Mouse (Mus musculus) hindbrain, embryonic 12.5 days (tissue): ENCODE data around the gene Mesd. TPM values are rescaled to one million over a fixed set of nuclear protein-coding genes. Genes with fewer than 3 reads are reported as not detected.
A peak's percentile ranks its signal among the peaks of the same experiment; 100 is the strongest.

ENCODE experiments used
- ATAC-seq: fragments of 200-750 bp; cut with Nextera tagmentation; 2 replicates; pipeline ENCODE4 v1.8.0; 2017; ENCODE audit warnings: moderate TSS enrichment; ENCODE audit not compliant: low FRiP score
- H3K27ac ChIP-seq: fragments of 300-500 bp; sonication (generic); 2 replicates; pipeline ENCODE4 v1.5.1; 2016; ENCODE audit warnings: mild to moderate bottlenecking
- H3K27me3 ChIP-seq: fragments of 300-500 bp; sonication (generic); 2 replicates; pipeline ENCODE4 v1.6.1; 2016; ENCODE audit warnings: mild to moderate bottlenecking
- H3K36me3 ChIP-seq: fragments of 300-500 bp; sonication (generic); 2 replicates; pipeline ENCODE4 v1.6.1; 2016; ENCODE audit warnings: mild to moderate bottlenecking
- H3K4me1 ChIP-seq: fragments of 300-500 bp; sonication (generic); 2 replicates; pipeline ENCODE4 v1.6.1; 2016
- H3K4me2 ChIP-seq: fragments of 300-500 bp; sonication (generic); replicated peaks from 2 replicates; pipeline ENCODE4 v1.6.1; 2016; ENCODE audit warnings: mild to moderate bottlenecking
- H3K4me3 ChIP-seq: fragments of 300-500 bp; sonication (generic); 2 replicates; pipeline ENCODE4 v1.5.1; 2016; ENCODE audit warnings: mild to moderate bottlenecking
- H3K9ac ChIP-seq: fragments of 300-500 bp; sonication (generic); 2 replicates; pipeline ENCODE4 v1.6.1; 2016; ENCODE audit warnings: mild to moderate bottlenecking, moderate library complexity
- H3K9me3 ChIP-seq: fragments of 300-500 bp; sonication (generic); replicated peaks from 2 replicates; pipeline ENCODE4 v1.6.1; 2016; ENCODE audit warnings: mild to moderate bottlenecking
- WGBS: fragments of 180-500 bp; shearing (Covaris S2); methylation state at CpG from one replicate; pipeline ENCODE4 v1.1.7; 2016; 5-methylcytosine and 5-hydroxymethylcytosine counted together
- polyA plus RNA-seq: library from polyadenylated mRNA; unstranded; fragments of >200 nt; fragmentation: Nextera tagmentation; extraction: Ambion mirVana; gene quantifications from 2 replicates; pipeline ENCODE4 v1.2.1, GENCODE M21; 2016

The Mesd gene
- polyA plus RNA-seq = 91.1 and 95.7 TPM in 2 replicates

DNA sequence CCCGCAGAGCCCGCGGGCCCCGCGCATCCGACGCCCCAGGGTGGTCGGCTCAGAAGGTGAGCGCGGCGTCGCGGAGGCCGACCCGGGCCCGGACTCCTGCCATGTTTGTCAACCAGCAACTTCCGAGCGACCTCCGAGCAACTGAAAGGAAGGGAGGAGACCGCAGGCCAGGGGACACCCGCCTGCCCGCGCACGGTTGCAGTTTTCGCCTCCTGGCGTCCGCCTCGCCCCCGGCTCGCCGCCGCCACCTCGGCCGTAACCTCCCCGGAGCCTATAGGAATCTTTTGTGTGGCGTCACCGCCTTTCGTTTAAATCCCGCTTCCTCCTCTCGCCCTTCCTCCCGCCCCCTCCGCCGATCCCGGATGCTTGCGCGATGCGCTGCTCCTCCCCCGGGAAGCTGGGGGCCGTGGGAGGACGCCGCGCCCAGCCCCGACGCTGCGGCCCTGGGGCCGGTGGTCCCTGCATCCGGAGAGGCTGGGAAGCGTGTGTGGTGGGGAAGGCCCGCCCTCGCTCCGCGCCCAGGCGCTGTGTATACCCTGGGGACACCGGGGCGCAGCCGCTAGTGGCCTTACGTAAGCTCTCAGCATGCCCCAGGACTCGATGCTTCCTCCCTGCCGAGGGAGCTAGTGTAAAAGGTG is at the start of gene Mesd, which contains the start of gene Tlnrd1:
Gene Mesd, plus strand, starts transcription at position 446 of the 638 bp plus-strand sequence.
Gene Tlnrd1, minus strand, starts transcription at position 285 of the 638 bp plus-strand sequence.
- Histone ChIP-seq H3K9me3 (no peaks in the 10 kb centered on the region), H3K9ac (peak within 1 kb of the TSS; percentile 89), H3K36me3 (no peaks in the 10 kb centered on the region), H3K4me1 (peaks cover 39% of the 10 kb centered on the region), H3K27me3 (no peaks in the 10 kb centered on the region; the same call in 1 of the 2 replicates), H3K27ac (peak within 1 kb of the TSS; percentile 95), H3K4me2 (peak within 1 kb of the TSS; percentile 95), H3K4me3 (peak within 1 kb of the TSS; percentile 82)
- ATAC-seq = peak; percentile 82
- under 1% methylated on average over 65 of the region's 69 CpGs for WGBS

DNA sequence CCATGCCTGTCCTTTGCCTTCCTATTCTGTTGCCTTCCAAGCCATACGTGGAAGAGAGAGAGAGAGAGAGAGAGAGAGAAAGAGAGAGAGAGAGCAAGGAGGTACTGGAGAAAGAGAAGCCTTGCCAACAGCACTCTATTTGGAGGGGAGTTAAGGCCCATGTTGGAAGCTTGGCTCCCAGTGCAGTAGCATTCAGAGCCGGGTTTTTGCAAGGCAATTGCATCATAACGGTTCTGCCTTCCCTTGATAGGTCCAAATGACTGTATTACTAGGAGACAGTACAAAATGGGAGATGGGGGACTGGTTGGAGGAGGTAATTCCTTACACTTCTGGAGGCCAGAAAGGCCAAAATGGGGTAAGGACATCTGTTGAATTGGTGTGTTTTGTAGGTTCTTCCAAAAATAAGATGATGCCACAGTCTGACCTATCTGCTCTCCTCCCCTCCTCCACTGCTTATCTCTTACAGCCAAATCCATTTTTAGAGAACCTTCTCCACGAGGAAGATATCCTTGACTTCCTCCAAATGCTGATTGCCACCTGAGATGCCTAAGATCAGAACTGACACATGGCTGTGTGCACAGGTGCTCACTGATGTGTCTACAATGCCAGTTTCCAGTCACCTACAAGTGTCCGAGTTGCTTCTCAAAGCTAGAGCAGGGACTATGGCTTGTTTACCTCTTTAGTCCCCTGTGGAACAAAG is 45.6 kb upstream of the Mesd start:
- Histone ChIP-seq H3K4me3 (no peak overlapping the region), H3K27ac (no peak overlapping the region), H3K9me3 (no peaks in the 10 kb centered on the region), H3K4me1 (no peaks in the 10 kb centered on the region), H3K9ac (no peak overlapping the region), H3K36me3 (no peaks in the 10 kb centered on the region), H3K27me3 (no peaks in the 10 kb centered on the region), H3K4me2 (no peak overlapping the region)
- 83% methylated on average over 5 of the region's 5 CpGs for WGBS
- no peak for ATAC-seq

DNA sequence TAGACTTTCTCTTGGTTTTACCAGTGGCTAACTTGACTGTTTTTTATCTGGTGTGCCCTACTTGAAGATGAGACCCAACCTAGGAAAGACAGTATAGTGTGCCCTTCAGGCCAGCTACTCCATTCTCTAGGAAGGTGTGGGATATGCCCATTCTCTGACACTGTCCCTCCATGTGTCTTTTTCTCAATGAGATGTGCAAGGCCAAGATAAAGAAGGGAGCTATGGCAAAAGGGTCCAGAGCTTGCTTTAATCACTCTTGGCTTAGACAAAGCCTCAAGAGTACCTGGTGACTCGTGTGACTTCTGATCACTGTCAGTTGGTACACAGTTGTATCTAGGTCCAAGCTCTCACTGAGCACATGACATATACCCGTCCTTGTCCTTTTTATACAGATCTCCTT is 44.2 kb upstream of the Mesd start:
- H3K27me3 ChIP-seq = no peaks in the 10 kb centered on the region
- H3K9ac ChIP-seq = no peak overlapping the region
- ATAC-seq = no peak
- no peak overlapping the region for H3K4me3 ChIP-seq
- H3K36me3 ChIP-seq = no peaks in the 10 kb centered on the region
- WGBS = 87% methylated on average over 2 of the region's 2 CpGs
- no peaks in the 10 kb centered on the region for H3K4me1 ChIP-seq
- H3K4me2 ChIP-seq = no peak overlapping the region
- no peaks in the 10 kb centered on the region for H3K9me3 ChIP-seq
- no peak overlapping the region for H3K27ac ChIP-seq

DNA sequence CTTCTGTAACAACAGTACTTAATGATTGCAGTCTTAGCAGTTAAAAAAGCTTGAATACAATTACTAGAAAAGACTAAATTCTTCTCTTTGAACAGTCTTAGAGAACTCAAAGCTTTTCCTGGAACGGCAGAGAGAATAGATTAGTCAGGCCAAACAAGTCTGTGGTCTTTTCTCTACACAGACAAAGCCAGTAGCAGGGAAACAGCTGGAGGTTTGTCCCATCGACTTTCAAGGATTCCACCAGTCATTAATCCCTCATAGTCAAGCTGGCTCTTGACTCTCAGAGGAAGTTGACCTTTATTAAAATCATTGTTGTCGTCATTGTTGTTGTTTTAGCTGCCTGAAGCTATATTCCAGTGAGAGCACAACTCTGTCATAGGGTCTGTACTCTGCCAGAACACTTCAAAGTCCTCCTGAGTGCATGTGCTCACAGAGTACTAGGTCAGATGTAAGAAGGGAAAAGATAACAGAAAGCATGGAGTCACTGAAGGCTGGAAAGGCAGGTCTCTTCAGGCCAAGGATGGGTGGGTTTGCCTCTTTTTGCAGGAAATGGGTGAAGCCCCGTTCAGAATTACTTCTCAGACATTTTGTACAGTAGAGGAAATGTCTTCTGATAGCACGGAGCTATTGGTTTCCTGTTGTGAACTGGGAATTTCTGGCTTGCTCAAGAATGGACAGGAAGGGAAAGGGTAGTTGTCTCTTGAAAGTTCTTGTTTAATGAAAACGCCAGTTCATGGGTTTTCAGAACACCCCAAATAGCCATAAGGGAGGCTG is 41.6 kb upstream of the Mesd start:
- ATAC-seq = no peak
- H3K4me3 ChIP-seq = no peak overlapping the region
- no peaks in the 10 kb centered on the region for H3K36me3 ChIP-seq
- no peak overlapping the region for H3K4me2 ChIP-seq
- 59% methylated on average over 6 of the region's 6 CpGs for WGBS
- no peak overlapping the region for H3K27ac ChIP-seq
- H3K27me3 ChIP-seq = no peaks in the 10 kb centered on the region
- no peak overlapping the region for H3K9ac ChIP-seq
- H3K4me1 ChIP-seq = peaks cover 2% of the 10 kb centered on the region; the same call in 1 of the 2 replicates
- H3K9me3 ChIP-seq = no peaks in the 10 kb centered on the region

DNA sequence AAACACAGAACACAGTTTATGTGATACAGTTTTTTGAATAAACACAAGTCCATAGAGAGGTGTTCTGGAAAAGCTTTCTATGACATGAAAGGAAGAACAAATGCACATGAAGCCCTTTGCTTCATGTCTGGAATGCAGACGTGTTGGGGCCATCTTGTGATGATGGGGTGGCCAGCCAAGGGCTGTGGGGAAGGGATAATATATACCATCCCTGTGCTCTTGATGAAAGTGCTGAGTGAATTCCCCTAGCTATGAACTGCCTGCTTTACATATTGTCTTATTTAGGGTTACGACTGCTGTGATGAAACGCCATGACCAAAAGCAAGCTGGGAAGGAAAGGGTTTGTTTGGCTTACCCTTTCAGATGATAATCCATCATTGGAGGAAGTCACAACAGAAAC is 39.5 kb upstream of the Mesd start:
- no peak overlapping the region for H3K4me3 ChIP-seq
- H3K4me1 ChIP-seq = peaks cover 2% of the 10 kb centered on the region; the same call in 1 of the 2 replicates
- WGBS = 86% methylated on average over 3 of the region's 3 CpGs
- H3K27ac ChIP-seq = no peak overlapping the region
- no peaks in the 10 kb centered on the region for H3K36me3 ChIP-seq
- ATAC-seq = no peak
- no peaks in the 10 kb centered on the region for H3K27me3 ChIP-seq
- no peak overlapping the region for H3K4me2 ChIP-seq
- H3K9ac ChIP-seq = no peak overlapping the region
- no peaks in the 10 kb centered on the region for H3K9me3 ChIP-seq

DNA sequence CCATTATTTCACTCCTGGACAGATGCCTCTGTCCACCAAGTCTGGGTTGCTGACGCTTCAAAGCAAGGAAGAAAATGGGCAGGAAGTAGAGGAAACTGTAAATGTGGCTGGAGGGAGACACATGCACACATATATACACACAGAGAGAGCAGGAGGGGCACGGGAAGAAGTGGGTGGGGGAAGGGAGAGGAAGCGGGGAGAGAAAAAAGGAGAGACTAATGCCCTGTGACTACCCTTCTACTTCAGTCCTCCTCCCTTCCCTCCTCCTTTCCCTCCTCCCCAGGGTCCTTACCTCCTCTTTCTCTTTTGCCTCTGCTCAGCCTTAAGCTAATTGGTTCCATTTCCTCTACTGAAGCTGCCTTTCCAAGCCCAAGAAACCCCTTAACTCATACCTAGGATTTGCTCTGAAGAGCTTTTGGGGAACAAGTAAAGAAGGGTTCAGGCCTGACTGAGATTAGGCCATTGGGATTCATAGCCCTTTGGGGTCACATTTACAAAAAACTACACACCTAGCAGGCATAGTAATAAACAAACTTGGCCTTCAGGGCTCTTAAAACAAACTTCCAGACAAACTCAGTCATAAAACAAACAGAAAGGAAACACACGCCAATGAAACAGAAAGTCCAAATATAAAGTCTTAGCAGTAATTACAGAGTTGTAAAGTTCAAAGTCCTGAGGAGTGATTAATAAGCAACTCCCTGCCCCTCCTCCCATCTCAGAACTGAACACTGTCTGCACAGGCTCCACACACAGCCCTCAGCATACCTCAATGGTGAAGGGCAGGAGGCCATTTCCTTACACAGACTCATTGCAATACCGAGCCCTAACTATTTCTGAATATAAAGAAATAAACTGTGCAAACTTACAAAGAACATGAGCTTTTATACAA is 36.8 kb upstream of the Mesd start:
- WGBS = 70% methylated on average over 5 of the region's 5 CpGs
- no peak overlapping the region for H3K27ac ChIP-seq

DNA sequence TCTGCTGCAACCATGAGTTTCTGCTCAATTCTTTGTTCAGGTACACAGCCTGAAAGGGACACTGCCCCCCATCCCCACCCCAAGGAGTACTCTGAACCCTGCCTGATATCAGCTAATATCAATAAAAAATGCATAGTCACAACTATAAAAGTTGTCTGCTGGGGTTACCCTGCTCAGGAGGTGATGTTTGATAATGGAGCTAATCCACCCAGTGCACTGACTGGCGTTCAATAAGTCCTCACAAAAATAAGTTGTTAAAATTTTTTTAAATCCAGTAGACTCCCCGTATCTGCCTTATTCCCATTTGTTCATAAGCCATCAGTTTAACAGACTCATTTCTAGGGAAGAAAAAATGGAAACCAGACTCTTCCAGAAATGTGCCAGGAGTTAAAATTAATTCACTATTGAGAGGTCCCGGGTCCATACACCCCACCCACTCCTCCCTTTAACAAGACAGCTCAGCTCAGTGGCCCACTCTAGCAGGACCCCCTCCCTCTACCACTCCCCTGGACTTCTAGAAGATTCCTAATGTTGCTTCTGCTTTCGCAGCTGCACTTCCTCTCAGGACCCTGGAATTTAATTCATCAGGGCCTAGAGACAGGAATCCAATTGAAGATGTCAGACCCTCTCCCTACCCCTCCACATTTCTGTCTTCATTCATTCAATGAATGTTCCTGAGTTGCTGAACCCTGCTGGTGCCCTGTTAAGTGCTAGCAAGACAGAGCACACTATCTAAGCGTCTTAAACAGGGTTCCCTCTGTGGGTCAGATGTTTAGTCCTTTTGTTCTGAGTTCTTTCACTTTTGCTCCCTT is 32.5 kb upstream of the Mesd start:
- no peaks in the 10 kb centered on the region for H3K27me3 ChIP-seq
- no peak overlapping the region for H3K27ac ChIP-seq
- no peaks in the 10 kb centered on the region for H3K36me3 ChIP-seq
- WGBS = 50% methylated on average over 5 of the region's 5 CpGs
- H3K4me2 ChIP-seq = no peak overlapping the region
- H3K4me3 ChIP-seq = no peak overlapping the region
- H3K9me3 ChIP-seq = no peaks in the 10 kb centered on the region
- no peak for ATAC-seq
- H3K9ac ChIP-seq = no peak overlapping the region
- H3K4me1 ChIP-seq = peaks cover 2% of the 10 kb centered on the region; the same call in 1 of the 2 replicates

More for the DNA sequence above, 36.8 kb upstream of the Mesd start:
- Histone ChIP-seq H3K36me3 (no peaks in the 10 kb centered on the region), H3K4me2 (no peak overlapping the region), H3K9ac (no peak overlapping the region), H3K4me1 (peaks cover 2% of the 10 kb centered on the region; the same call in 1 of the 2 replicates), H3K27me3 (no peaks in the 10 kb centered on the region), H3K9me3 (no peaks in the 10 kb centered on the region), H3K4me3 (no peak overlapping the region)
- ATAC-seq = no peak

DNA sequence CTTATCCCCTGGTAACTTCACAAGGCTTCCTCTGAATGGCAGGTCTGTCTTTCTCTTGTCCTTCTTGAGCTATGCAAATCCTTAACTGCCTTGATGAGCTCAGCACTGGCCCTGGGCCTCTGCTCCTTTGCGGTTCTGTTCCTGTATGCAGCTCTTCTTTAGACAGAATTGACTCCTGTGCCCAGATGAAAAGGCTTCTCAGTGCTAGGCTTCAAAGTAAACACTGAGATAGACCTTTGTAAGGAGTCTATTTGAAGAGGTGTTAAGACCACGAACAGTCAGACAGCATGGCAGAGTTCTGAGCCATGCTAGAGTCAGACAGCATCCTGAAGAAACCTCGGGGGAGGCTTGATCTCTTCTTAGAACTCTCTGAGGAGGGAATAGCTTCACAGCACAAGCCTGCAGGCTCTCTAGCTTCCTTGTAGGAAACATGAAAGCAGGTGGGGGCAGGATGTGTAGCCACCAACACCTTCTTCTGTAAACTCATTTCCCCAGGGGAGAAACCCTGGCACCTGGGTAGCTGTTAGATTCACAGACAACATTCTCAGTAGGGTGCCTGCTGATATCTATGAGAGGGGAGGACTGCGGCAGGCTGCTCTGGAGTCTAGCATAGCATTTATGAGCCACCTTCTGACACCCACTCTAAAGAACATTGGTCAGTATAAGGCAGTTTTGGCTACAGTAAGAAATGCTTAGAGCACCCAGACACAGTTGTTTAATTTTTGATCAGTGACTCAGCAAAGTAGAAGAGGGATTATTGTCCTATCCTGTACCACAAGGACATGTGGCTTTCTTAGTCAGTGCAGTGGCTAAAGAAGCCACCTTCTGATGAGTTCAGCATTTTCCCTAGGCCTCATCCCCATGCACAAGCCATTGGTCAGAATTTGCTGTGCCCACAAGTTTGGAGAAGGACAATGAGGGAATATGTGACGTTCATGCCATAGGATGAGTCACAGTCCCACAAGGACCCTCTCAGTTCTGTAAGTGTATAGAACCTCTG is 31.6 kb upstream of the Mesd start:
- WGBS = 40% methylated on average over 5 of the region's 5 CpGs

DNA sequence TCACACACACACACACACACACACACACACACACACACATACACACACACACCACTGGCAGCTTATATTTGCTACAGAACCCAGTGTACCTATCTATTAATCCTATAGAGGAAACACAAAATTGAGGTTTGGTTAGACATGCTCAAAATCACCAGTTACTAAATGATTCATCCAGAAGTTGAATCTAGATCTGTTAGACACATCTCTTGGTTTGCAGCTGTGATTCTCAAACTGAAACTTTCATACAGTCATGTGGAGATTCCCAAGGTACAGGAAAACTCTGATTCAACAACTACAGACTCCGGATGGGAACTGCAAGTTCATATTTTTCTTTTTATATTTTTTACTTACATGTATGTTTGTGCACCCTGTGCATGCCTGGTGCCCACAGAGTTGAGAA is 29.1 kb upstream of the Mesd start:
- no peak overlapping the region for H3K4me3 ChIP-seq
- H3K4me1 ChIP-seq = no peaks in the 10 kb centered on the region
- H3K9me3 ChIP-seq = no peaks in the 10 kb centered on the region
- WGBS = 93% methylated on average over 1 of the region's 1 CpGs
- ATAC-seq = no peak
- no peaks in the 10 kb centered on the region for H3K36me3 ChIP-seq
- H3K9ac ChIP-seq = no peak overlapping the region
- H3K27ac ChIP-seq = no peak overlapping the region
- H3K4me2 ChIP-seq = no peak overlapping the region
- H3K27me3 ChIP-seq = no peaks in the 10 kb centered on the region

More for the DNA sequence above, 31.6 kb upstream of the Mesd start:
- Histone ChIP-seq H3K4me2 (no peak overlapping the region), H3K4me3 (no peak overlapping the region), H3K4me1 (no peaks in the 10 kb centered on the region), H3K27ac (no peak overlapping the region), H3K36me3 (no peaks in the 10 kb centered on the region), H3K9ac (no peak overlapping the region), H3K27me3 (no peaks in the 10 kb centered on the region), H3K9me3 (no peaks in the 10 kb centered on the region)
- ATAC-seq = no peak
